Mouse (Mus musculus): ENCODE results near the gene Ppwd1. TPM values are rescaled to one million over a fixed set of nuclear protein-coding genes. Genes with fewer than 3 reads are reported as not detected.

Ppwd1 gene
- polyA plus RNA-seq (2017; shearing (Covaris generic)) = 8.9 TPM

DNA sequence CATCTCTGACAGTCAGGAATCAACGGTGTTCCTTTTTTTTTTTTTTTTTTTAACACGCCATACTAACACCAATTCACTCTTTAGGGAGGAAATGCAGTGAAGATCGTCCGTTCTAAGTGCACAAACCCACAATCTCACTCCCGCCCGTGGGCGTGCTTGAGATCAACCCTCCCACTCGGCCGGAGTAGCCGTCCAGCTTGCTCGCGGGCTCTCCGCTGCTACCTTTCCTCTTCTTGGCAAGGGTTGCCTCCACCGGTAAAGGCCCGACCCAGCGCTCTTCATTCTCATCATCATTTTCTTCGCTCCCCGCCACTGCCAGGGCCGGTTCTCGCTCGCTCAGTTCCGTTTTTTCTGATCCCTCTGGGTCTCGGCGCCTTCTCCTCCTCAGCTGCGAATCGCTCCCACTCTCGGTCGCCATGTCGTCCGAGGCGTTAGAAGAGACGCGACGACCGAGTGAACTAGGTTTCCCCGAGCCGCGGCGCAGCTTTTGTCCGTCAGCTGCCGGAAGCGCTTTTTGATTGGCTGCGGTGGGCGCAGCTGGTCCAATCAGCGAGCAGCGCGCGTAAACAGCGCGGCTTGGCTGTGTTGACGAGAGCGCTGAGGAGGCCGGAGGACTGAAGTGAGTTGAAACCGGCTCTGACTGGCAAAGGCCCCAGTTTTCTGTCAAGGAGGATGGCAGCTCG is at the start of gene Ppwd1, which contains the start of gene Cenpk:
TSS of gene Ppwd1 (minus strand) at position 460 of the 683 bp plus-strand sequence.
TSS of gene Cenpk (plus strand) at position 228 of the 683 bp plus-strand sequence.

DNA sequence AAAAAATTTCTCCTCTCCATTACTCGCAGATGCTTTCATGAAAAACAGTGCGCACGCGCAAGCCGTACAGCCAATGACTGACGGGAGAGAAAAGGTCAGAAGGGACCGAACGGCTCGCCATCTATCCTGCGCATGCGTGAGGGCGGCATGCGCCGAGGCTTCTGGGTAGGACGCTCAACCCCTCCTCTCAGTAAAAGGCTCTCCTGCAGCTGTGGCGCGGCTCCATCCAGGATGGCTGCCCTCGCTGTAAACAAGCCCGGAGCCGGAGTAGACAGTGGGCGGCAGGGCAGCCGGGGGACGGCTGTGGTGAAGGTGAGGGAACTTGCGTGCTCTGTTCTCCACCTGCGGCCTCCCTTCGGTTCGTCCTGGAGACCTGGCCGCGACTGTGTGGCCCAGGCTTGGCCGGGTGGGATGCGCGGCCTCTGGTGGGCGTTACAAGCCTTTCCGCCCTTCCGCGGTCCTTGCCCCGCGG is 50.0 kb downstream of the Ppwd1 start, which contains the start of gene Trim23:
TSS of gene Trim23 (plus strand) at position 148 of the 472 bp plus-strand sequence.

DNA sequence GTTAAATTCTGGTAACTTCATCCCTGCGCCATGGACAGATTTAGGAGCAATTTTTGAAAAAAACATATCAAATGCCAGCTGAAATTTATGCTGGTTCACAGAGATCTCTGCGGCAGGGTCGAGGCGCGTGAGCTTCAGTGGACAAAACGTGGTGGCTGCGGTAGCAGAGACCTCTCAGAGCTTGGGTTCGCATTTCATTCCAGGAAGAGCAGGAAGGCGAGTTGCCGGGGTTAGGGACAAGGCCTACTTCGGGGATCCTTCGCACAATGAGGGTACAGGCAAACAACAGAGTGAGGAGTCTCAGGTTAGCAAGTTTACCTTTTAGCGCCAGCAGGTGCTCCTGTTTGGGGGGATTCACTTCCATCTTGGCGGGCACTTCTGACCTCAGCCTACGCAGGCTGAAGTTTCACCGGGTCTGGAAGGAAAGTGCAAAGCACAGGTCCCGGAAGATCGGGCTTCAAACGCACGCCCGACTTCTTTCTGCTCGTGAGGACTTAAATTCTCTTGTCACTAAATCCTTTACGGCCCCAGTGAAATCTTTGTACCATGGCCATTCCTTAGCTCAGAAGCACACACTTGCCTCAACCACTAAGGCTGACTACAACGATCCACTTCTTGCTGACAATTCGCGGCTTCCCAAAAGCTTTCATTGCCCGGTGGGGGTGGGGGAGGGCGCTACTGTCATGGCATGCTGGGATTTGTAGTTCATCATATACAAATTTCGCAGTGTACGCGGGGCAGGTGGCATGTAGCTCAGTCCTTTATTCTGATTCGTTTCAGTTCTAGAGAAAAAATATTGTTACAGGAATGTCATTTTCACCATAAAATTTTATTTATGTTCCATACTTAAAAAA is 50.6 kb downstream of the Ppwd1 start, which contains the start of gene Trappc13:
TSS of gene Trappc13 (minus strand) at position 674 of the 854 bp plus-strand sequence.

Other genes with a start within 250 kb of the Ppwd1 start
- gene Nln, start 119.2 kb downstream of the Ppwd1 start, polyA plus RNA-seq (2017; shearing (Covaris generic)) = 9.5 TPM
- gene Sgtb, start 119.1 kb downstream of the Ppwd1 start, polyA plus RNA-seq (2017; shearing (Covaris generic)) = 0.10 TPM
- gene Trappc13, start 50.4 kb downstream of the Ppwd1 start, polyA plus RNA-seq (2017; shearing (Covaris generic)) = 43.6 TPM
- 18.1 TPM for gene Trim23, start 50.0 kb downstream of the Ppwd1 start, polyA plus RNA-seq (2017; shearing (Covaris generic))
- 2.6 TPM for gene Cenpk, start 232 bp downstream of the Ppwd1 start, polyA plus RNA-seq (2017; shearing (Covaris generic))
- gene Adamts6, start 59.0 kb upstream of the Ppwd1 start, polyA plus RNA-seq (2017; shearing (Covaris generic)) = 27.4 TPM